Mouse (Mus musculus) megakaryocyte, adult 5-6 weeks (primary cell): ENCODE data around the gene Iqschfp. TPM values are rescaled to one million over a fixed set of nuclear protein-coding genes. Genes with fewer than 3 reads are reported as not detected.

Source experiments
- ATAC-seq: 2 replicates; pipeline ENCODE4 v1.8.0; 2016; ENCODE audit warnings: mild to moderate bottlenecking, inconsistent platforms; ENCODE audit not compliant: poor library complexity, severe bottlenecking
- total RNA-seq, 2 experiments: library from RNA; stranded (forward) in 1 of 2; stranded (reverse) in 1 of 2; fragments of 153-499, 151-499 nt in 1 of 2; fragments of 221-1000, 200-1000 nt in 1 of 2; gene quantifications; 2 replicates each; pipeline versions ENCODE4 v1.2.3 to v1.2.4; 2015 to 2017

Gene Iqschfp
- total RNA-seq, 2 experiments from 2014 or later: not detected

GRCm38 (mm10) chr3:67954459-67955065 lies 62.5 kb downstream of the Iqschfp start:
- ATAC-seq: no peak

GRCm38 (mm10) chr3:67959672-67960071 lies 67.6 kb downstream of the Iqschfp start:
- ATAC-seq: no peak

- ATAC-seq: no peak
Measured at GRCm38 (mm10) chr3:67960133-67960532, 68.1 kb downstream of the Iqschfp start.

- ATAC-seq: no peak
Measured at GRCm38 (mm10) chr3:67960727-67961126, 68.7 kb downstream of the Iqschfp start.

GRCm38 (mm10) chr3:67961934-67962639 lies 70.1 kb downstream of the Iqschfp start:
- no peak for ATAC-seq

- no peak for ATAC-seq
Measured at GRCm38 (mm10) chr3:67974340-67974998, 82.4 kb downstream of the Iqschfp start.

- ATAC-seq: no peak
Measured at GRCm38 (mm10) chr3:67980006-67980405, 88.0 kb downstream of the Iqschfp start.

- ATAC-seq: no peak
Measured at GRCm38 (mm10) chr3:67983329-67983728, 91.3 kb downstream of the Iqschfp start.

GRCm38 (mm10) chr3:68002415-68002814 lies 110.4 kb downstream of the Iqschfp start:
- no peak for ATAC-seq

GRCm38 (mm10) chr3:68012342-68012741 lies 120.3 kb downstream of the Iqschfp start:
- ATAC-seq: no peak

GRCm38 (mm10) chr3:68015786-68016185 lies 123.8 kb downstream of the Iqschfp start:
- no peak for ATAC-seq

- no peak for ATAC-seq
Measured at GRCm38 (mm10) chr3:68019401-68019800, 127.4 kb downstream of the Iqschfp start.

- ATAC-seq: no peak
Measured at GRCm38 (mm10) chr3:68036097-68036496, 144.1 kb downstream of the Iqschfp start.

- ATAC-seq: no peak
Measured at GRCm38 (mm10) chr3:68042951-68043350, 150.9 kb downstream of the Iqschfp start.

GRCm38 (mm10) chr3:68045475-68046416 lies 153.7 kb downstream of the Iqschfp start:
- peak; percentile 64; the same call in 1 of the 2 replicates for ATAC-seq

GRCm38 (mm10) chr3:68053538-68053937 lies 161.5 kb downstream of the Iqschfp start:
- peak; percentile 38; the same call in 1 of the 2 replicates for ATAC-seq

GRCm38 (mm10) chr3:68055071-68055470 lies 163.0 kb downstream of the Iqschfp start:
- no peak for ATAC-seq

GRCm38 (mm10) chr3:68056373-68057275 lies 164.6 kb downstream of the Iqschfp start:
- peak; percentile 78 for ATAC-seq

GRCm38 (mm10) chr3:68059162-68059800 lies 167.2 kb downstream of the Iqschfp start:
- ATAC-seq: no peak
